Mouse (Mus musculus): ENCODE data around the gene Arhgap15. TPM values are rescaled to one million over a fixed set of nuclear protein-coding genes. Genes with fewer than 3 reads are reported as not detected.

Gene Arhgap15
- polyA plus RNA-seq (2015; fragmentation: Illumina TruSeq; extraction: RNeasy Lipid Tissue Mini Kit (QIAGEN cat#74804); ENCODE audit: insufficient read depth, low read depth, low replicate concordance) = 0.46 TPM

GRCm38 (mm10) chr2:43748287-43748983, at the start of gene Arhgap15:
TSS of gene Arhgap15 (plus strand) at chr2:43748824.

Other genes with a start within 250 kb of the Arhgap15 start
- 0.48 TPM for gene Kynu, start 193.5 kb upstream of the Arhgap15 start, polyA plus RNA-seq (2015; fragmentation: Illumina TruSeq; extraction: RNeasy Lipid Tissue Mini Kit (QIAGEN cat#74804); ENCODE audit: insufficient read depth, low read depth, low replicate concordance)

All from pancreas, adult 10 weeks (tissue).